Mouse (Mus musculus) testis, postnatal 14 days (tissue): Measurements from ENCODE around the gene 4933436I01Rik.
A peak's percentile ranks its signal among the peaks of the same experiment; 100 is the strongest.

ENCODE experiments used
- DNase-seq: peaks from one replicate; pipeline ENCODE4 v3.0.0; 2021; ENCODE audit warnings: low spot score

4933436I01Rik gene

DNA sequence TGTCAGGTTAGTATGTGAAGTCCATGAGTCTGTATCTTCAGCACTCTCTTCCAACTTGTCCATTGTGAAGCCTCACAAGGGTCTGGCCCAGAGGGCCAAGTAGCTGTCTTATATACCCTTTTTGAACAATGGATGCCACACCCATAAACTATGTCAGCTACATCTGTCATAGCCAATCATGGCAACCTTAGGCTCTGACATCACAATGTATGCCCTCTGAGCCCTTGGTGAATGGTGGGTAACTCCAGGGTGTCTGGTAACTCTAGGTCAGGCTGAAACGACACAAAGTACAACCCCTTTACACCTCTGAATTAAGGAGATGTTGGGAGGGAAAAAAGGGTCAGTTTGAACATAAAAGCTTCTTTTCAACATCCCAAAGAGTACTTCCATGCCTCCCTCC is at the start of gene 4933436I01Rik:
Gene 4933436I01Rik, minus strand, starts transcription at position 101 of the 400 bp plus-strand sequence.
- no peak for DNase-seq

DNA sequence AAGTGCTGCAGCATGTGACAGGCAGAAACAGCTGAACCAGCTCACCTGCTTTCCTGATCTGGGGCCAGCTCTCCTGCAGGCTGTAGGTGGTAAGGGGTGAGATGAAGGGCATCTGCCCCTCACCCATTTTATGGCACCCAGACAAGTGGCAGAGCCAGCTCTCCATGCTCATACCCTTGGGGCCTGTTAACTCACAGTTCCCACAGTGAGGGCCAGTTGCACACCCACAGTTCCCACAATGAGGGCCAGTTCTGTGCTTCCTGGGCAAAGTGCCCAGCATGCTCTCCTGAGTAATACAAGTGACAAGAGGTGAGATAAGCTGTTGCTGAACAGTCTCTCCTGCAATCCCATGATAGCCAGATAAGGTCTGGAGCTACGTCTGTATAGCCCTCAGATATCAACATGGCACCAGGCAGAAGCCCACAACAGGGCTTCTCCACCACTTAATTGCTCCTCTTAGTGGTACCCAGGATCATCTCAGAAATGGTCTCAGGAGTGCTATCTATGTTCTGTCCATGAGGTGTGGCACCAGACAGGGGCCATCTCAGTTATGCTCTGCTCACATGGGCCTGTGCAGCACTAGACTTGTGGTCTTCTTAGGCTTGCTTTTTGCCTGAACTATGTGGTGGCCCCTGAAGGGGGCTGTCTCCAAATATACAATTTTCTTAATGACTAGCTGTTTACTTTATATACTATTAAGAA is 3.7 kb upstream of the 4933436I01Rik start:
- peak; percentile 3 for DNase-seq

DNA sequence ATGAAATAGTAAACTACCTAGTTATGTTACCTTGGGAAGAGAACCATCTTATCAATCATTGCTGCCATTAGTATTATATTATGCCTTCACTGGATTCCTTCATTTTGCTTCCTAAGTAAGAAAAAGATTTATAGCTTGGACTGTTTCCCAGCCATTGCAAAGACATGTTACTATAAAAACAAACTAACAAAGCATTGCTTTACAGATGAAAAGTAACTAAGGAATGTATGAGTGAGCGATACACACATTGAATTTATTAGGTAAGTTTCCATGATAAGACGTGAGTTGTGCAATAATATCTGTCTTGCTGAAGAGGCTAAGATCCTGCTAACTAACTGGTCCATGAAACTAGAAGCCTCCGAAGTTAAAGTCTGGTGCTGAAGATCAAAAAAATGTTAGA is 37.8 kb downstream of the 4933436I01Rik start:
- no peak for DNase-seq
